Mouse (Mus musculus) G1E (cell line): Measurements from ENCODE around the gene Has1. TPM values are rescaled to one million over a fixed set of nuclear protein-coding genes. Genes with fewer than 3 reads are reported as not detected.
"Not testable (repeated sequence)": the region's sequence is repeated elsewhere in the genome, so short reads cannot be mapped to it uniquely, and the experiment has no call there.

Experiments used
- ATAC-seq: 2 replicates; pipeline ENCODE4 v1.8.0; 2016; ENCODE audit warnings: mild to moderate bottlenecking; ENCODE audit not compliant: insufficient number of reproducible peaks, poor library complexity, low FRiP score, severe bottlenecking; ENCODE audit errors: extremely low read depth
- DNase-seq: peaks from one replicate; pipeline ENCODE4 v3.0.0; 2012; ENCODE audit warnings: low spot score
- H3K27me3 ChIP-seq: 2 replicates; pipeline ENCODE4 v1.6.1; 2012; ENCODE audit warnings: mild to moderate bottlenecking, low read length, inconsistent platforms; ENCODE audit not compliant: insufficient read depth
- H3K36me3 ChIP-seq: replicated peaks from 2 replicates; pipeline ENCODE3; 2012; ENCODE audit warnings: mild to moderate bottlenecking, inconsistent platforms
- H3K4me1 ChIP-seq: 2 replicates; pipeline ENCODE4 v1.6.1; 2012; ENCODE audit warnings: low read depth, low read length, inconsistent platforms, mixed read lengths; ENCODE audit not compliant: insufficient read depth
- H3K4me3 ChIP-seq: 2 replicates; pipeline ENCODE4 v1.5.1; 2012; ENCODE audit warnings: low read depth, mild to moderate bottlenecking, inconsistent platforms, low read length, moderate library complexity, mixed read lengths
- H3K9me3 ChIP-seq: replicated peaks from 2 replicates; pipeline ENCODE4 v1.6.1; 2012; ENCODE audit warnings: inconsistent platforms
- CTCF ChIP-seq: IDR thresholded peaks from 2 replicates; pipeline ENCODE4 v1.5.1; 2012; ENCODE audit warnings: low read depth, low read length, inconsistent platforms, mixed read lengths
- GATA1 ChIP-seq: IDR thresholded peaks from 2 replicates; pipeline ENCODE4 v1.6.1; 2012; ENCODE audit warnings: borderline replicate concordance, low read length, inconsistent platforms, mixed read lengths
- GATA2 ChIP-seq: IDR thresholded peaks from 2 replicates; pipeline ENCODE4 v1.6.1; 2012; ENCODE audit warnings: low read depth, low read length, inconsistent platforms, borderline replicate concordance
- POLR2AphosphoS5 ChIP-seq: IDR thresholded peaks from 2 replicates; pipeline ENCODE4 v1.6.1; 2012; ENCODE audit warnings: low read depth, low read length, inconsistent platforms; ENCODE audit not compliant: insufficient replicate concordance
- TAL1 ChIP-seq: conservative IDR thresholded peaks from 2 replicates; pipeline ENCODE4 v1.6.1; 2012; ENCODE audit warnings: low read depth, low read length, inconsistent platforms, mixed read lengths
- polyA plus RNA-seq: library from polyadenylated mRNA; stranded (reverse); fragments of >175 nt; gene quantifications from 2 replicates; pipeline ENCODE4 v1.2.3, GENCODE M21; 2012
- total RNA-seq, 2 experiments: library from RNA; stranded (forward) in 1 of 2; stranded (reverse) in 1 of 2; fragments of 200-1000 nt in 1 of 2; fragments of >200 nt in 1 of 2; fragmentation: Nextera tagmentation in 1 of 2; gene quantifications; 2 replicates each; pipeline ENCODE4 v1.2.3; 2014 to 2017

The Has1 gene
- total and polyA plus RNA-seq, 3 experiments, result 0.33 TPM; not detected in 2

DNA sequence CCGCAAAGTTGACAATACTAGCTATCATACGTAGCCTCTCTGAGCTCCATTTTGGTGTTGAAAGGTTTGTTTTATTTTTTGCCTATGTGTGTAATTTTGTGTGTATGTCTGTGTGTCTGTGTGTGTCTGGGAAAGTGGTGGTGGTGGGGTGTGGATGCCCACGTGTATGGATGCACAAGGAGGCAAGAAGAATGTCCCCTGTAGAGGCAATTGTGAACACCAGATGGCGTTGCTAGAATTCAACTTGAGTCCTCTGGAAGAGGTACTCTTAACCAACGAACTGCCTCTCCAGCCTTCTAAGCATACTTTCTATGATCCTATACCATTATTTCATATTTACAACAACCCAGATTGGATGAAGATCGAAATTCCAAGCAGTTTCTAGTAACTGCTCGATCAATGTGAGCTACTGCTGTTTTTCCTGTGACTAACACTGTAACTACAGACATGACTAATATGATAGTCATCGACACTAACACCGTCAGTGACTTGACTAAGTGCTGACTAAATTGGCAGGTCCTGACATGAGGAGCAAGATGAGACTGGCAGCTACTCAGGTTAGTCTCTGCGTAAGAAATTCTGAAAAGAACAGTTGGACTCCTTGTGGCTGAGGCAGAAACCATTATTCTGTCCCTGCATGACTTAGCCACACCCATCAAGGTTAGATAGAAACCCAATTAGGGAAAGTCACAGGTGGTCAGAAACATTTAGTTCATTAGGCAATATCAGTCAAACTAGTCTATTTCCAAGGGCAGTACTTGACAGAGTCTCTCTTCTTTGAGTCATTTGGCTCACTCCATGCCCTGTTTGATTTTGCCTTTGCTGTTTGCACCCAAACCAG is 9.6 kb downstream of the Has1 start:
- no peak overlapping the region for H3K4me3 ChIP-seq
- peaks cover 14% of the 10 kb centered on the region for H3K36me3 ChIP-seq
- ATAC-seq (no peak), DNase-seq (no peak)
- no peaks in the 10 kb centered on the region for H3K9me3 ChIP-seq
- peaks cover 7% of the 10 kb centered on the region; the same call in 1 of the 2 replicates for H3K4me1 ChIP-seq
- peaks cover 3% of the 10 kb centered on the region for H3K27me3 ChIP-seq
- TF ChIP-seq POLR2AphosphoS5, result no peak
- TF ChIP-seq CTCF, result no peak
- no peak for TF ChIP-seq TAL1

DNA sequence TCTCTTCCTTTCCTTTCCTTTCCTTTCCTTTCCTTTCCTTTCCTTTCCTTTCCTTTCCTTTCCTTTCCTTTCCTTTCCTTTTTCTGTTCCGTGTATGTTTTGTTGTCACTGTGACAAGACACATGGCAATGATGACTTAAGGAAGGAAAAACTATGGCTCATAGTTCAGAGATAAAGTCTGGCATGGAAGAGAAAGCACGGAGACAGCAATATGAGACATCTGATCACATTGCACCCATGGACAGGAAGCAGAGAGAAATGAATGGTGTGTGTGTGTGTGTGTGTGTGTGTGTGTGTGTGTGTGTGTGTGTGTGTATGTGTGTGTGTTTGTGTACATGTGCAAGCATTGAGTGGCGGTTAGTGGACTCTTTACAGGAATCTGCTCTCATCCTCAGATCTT is 10.4 kb downstream of the Has1 start:
- H3K4me1 ChIP-seq, ATAC-seq, DNase-seq, H3K4me3 ChIP-seq, H3K27me3 ChIP-seq, H3K9me3 ChIP-seq: not testable (repeated sequence)
- H3K36me3 ChIP-seq, result peaks cover 20% of the 10 kb centered on the region

DNA sequence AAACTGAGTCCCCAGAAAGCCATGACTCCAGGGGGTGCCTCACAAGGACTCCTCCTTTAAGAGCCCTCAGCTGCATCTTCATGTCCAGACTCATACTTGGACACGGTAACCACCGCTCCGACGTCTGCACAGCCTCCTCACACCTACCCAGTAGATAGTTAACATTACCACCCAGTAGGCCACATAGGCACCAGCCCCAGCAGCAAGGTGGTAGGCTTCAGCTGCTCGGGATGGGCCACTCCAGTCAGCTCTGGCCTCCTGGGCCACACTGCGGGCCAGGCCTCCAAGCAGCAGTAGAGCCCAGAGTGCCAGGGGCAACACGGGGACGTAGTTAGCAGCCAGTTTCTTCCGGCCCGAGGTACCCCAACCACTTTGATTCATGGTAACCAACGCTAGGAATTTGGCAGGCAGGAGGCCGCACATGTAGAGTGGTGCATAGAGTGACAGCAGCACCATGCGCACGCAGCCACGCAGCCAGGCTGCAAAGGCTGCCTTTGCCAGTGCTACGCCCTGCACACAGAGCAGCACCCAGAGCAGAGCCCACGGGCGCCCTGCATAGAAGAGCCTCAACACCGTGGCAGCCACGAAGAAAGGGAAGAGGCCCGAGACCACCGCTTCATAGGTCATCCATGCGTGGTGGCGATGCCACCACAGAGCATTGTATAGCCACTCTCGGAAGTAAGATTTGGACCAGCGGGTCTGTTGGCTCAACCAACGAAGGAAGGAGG is 11.3 kb downstream of the Has1 start:
- Histone ChIP-seq H3K4me1 (peaks cover 7% of the 10 kb centered on the region), H3K36me3 (peaks cover 22% of the 10 kb centered on the region), H3K9me3 (no peaks in the 10 kb centered on the region), H3K4me3 (no peak overlapping the region; the same call in 1 of the 2 replicates), H3K27me3 (peaks cover 3% of the 10 kb centered on the region)
- ATAC-seq, result no peak
- DNase-seq, result no peak
- no peak for TF ChIP-seq POLR2AphosphoS5
- TF ChIP-seq GATA2, result no peak
- TF ChIP-seq TAL1, result no peak
- TF ChIP-seq CTCF, result no peak
- TF ChIP-seq GATA1, result no peak

DNA sequence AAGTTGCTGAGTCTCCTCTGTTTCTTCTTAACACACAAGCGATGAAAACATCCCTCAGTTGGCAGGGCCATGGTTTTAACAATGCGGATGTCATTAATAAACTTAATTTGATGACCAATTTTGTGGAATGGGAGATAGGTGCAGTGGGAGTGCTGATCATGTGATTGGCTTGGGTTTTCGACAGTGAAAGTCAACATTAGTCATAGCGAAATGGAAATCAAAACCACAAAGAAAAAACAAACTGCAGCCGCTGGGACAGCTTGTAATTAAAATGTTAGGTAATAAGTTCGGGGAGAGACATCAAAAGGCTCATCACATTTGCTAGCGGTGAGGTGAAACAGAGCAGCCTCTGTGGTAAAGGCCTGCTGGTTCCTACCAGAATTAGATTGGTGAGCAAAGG is 14.2 kb downstream of the Has1 start:
- ATAC-seq (no peak), DNase-seq (no peak)
- Histone ChIP-seq H3K36me3 (peaks cover 22% of the 10 kb centered on the region), H3K9me3 (no peaks in the 10 kb centered on the region), H3K4me3 (no peak overlapping the region), H3K27me3 (peaks cover 3% of the 10 kb centered on the region; the same call in 1 of the 2 replicates), H3K4me1 (peaks cover 13% of the 10 kb centered on the region)
- TF ChIP-seq POLR2AphosphoS5 (no peak), GATA1 (no peak), CTCF (no peak), TAL1 (no peak), GATA2 (no peak)

DNA sequence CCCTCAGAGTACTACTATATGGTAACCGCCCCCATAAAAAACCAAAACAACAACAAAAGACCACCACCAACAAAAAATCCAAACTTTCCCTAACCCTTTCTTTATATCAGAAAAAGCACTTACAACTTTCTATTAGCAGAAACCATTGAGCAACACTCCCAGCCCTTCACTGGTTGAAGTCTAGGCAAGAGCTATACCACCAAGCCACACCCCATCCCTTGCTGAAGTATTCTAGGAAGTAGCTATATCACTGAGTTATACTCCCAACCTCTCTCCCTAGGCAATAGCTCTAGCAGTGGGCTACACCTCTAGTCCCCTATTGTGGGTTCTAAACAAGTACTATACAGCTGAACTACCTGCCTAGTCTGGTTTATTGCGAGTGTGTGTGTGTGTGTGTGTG is 15.7 kb downstream of the Has1 start:
- Histone ChIP-seq H3K4me3 (no peak overlapping the region; the same call in 1 of the 2 replicates), H3K9me3 (no peaks in the 10 kb centered on the region), H3K36me3 (peaks cover 22% of the 10 kb centered on the region), H3K27me3 (peaks cover 3% of the 10 kb centered on the region; the same call in 1 of the 2 replicates), H3K4me1 (peaks cover 13% of the 10 kb centered on the region)
- no peak for TF ChIP-seq POLR2AphosphoS5
- no peak for TF ChIP-seq GATA1
- no peak for TF ChIP-seq GATA2
- DNase-seq (peak; percentile 7), ATAC-seq (no peak)

DNA sequence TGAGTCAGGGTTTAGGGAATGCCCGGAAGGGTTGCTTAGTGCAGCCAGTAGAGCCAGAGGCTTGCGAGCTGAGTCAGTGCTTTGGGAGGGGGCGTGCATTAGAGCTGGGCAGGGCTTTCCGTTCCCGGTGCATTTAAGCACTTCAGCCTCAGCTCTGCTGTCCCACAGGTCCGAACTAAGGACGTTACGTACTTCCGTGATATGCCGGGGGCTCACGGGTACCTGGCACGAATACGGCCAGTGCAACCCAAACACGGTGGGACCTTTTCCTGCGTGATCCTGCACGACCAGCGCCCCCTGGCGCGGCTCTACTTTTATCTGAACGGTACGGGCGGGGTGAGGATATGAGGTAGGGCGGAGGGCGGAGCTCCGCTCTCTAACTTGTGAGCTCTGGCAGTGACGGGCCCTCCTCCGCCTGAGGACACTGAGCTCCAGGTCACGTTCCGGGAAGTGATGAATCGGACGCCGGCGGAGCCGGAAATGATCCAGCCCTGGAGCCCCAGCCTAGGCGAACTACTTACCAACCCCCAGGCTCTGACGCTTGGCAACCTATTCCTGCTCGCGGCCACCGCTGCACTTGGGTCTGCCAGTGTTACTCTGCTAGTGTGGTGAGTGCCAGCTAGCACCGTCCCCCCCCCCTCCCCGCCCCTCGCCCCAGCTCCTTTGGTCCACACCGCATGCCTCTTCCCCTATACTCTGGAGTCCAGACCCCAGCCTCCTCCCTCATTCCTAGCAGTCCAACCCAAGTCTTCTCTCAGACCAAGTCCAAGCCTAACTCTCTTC is 16.9 kb downstream of the Has1 start:
- H3K9me3 ChIP-seq, result no peaks in the 10 kb centered on the region
- TF ChIP-seq GATA2, result no peak
- no peak for TF ChIP-seq POLR2AphosphoS5
- TF ChIP-seq TAL1, result no peak
- no peak for TF ChIP-seq GATA1
- TF ChIP-seq CTCF, result 0 out of 2 replicates have a peak, but pooled peaks have one; percentile 22
- DNase-seq (peak; percentile 97), ATAC-seq (peak; percentile 98)
- no peaks in the 10 kb centered on the region for H3K27me3 ChIP-seq
- H3K4me1 ChIP-seq, result peaks cover 13% of the 10 kb centered on the region
- H3K36me3 ChIP-seq, result peaks cover 22% of the 10 kb centered on the region
- H3K4me3 ChIP-seq, result peak overlapping the region; percentile 73
